Mouse (Mus musculus): ENCODE results near the gene Prdm5. TPM values are rescaled to one million over a fixed set of nuclear protein-coding genes. Genes with fewer than 3 reads are reported as not detected.

The Prdm5 gene
- polyA plus RNA-seq, 1 experiment from 2014 or later, result 12.5 TPM

GRCm38 (mm10) chr6:65892045-65892660 lies 113.4 kb downstream of the Prdm5 start:
- H3K4me3 ChIP-seq (replicated peaks), result no peak overlapping the region
- no peak overlapping the region for H3K4me2 ChIP-seq (replicated peaks)
- H3K27me3 ChIP-seq (replicated peaks), result no peaks in the 10 kb centered on the region
- H3K9me3 ChIP-seq, result no peaks in the 10 kb centered on the region
- no peak for ATAC-seq
- no peak overlapping the region for H3K27ac ChIP-seq
- H3K36me3 ChIP-seq, result no peaks in the 10 kb centered on the region
- no peak overlapping the region for H3K9ac ChIP-seq
- no peaks in the 10 kb centered on the region for H3K4me1 ChIP-seq (replicated peaks)
- 65% methylated on average over 4 of the region's 4 CpGs for WGBS

- Histone ChIP-seq H3K27ac (no peak overlapping the region), H3K4me3 (replicated peaks) (no peak overlapping the region), H3K4me2 (replicated peaks) (no peak overlapping the region), H3K9me3 (no peaks in the 10 kb centered on the region), H3K36me3 (no peaks in the 10 kb centered on the region), H3K27me3 (replicated peaks) (no peaks in the 10 kb centered on the region), H3K4me1 (replicated peaks) (no peaks in the 10 kb centered on the region), H3K9ac (no peak overlapping the region)
- ATAC-seq, result no peak
- 70% methylated on average over 2 of the region's 2 CpGs for WGBS
Observed at GRCm38 (mm10) chr6:65906657-65907182, 127.9 kb downstream of the Prdm5 start.

GRCm38 (mm10) chr6:65915421-65915820 lies 136.6 kb downstream of the Prdm5 start:
- Histone ChIP-seq H3K4me3 (replicated peaks) (no peak overlapping the region), H3K4me1 (replicated peaks) (no peaks in the 10 kb centered on the region), H3K27ac (no peak overlapping the region), H3K9me3 (no peaks in the 10 kb centered on the region), H3K36me3 (no peaks in the 10 kb centered on the region), H3K27me3 (replicated peaks) (no peaks in the 10 kb centered on the region), H3K4me2 (replicated peaks) (no peak overlapping the region), H3K9ac (no peak overlapping the region)
- no peak for ATAC-seq
- 81% methylated on average over 5 of the region's 5 CpGs for WGBS

- H3K27me3 ChIP-seq (replicated peaks), result no peaks in the 10 kb centered on the region
- no peak overlapping the region for H3K4me3 ChIP-seq (replicated peaks)
- H3K36me3 ChIP-seq, result no peaks in the 10 kb centered on the region
- no peak for ATAC-seq
- WGBS, result 78% methylated on average over 3 of the region's 3 CpGs
- no peaks in the 10 kb centered on the region for H3K4me1 ChIP-seq (replicated peaks)
- no peaks in the 10 kb centered on the region for H3K9me3 ChIP-seq
- H3K9ac ChIP-seq, result no peak overlapping the region
- H3K4me2 ChIP-seq (replicated peaks), result no peak overlapping the region
- H3K27ac ChIP-seq, result no peak overlapping the region
Observed at GRCm38 (mm10) chr6:65921703-65922102, 142.9 kb downstream of the Prdm5 start.

- Histone ChIP-seq H3K36me3 (no peaks in the 10 kb centered on the region), H3K27ac (no peak overlapping the region), H3K9ac (no peak overlapping the region), H3K27me3 (replicated peaks) (no peaks in the 10 kb centered on the region), H3K4me3 (replicated peaks) (no peak overlapping the region), H3K4me1 (replicated peaks) (no peaks in the 10 kb centered on the region), H3K4me2 (replicated peaks) (no peak overlapping the region), H3K9me3 (no peaks in the 10 kb centered on the region)
- no peak for ATAC-seq
- 50% methylated on average over 4 of the region's 4 CpGs for WGBS
Observed at GRCm38 (mm10) chr6:65923501-65924084, 144.8 kb downstream of the Prdm5 start.

GRCm38 (mm10) chr6:65925737-65926333 lies 147.0 kb downstream of the Prdm5 start:
- Histone ChIP-seq H3K27me3 (replicated peaks) (no peaks in the 10 kb centered on the region), H3K9ac (no peak overlapping the region), H3K27ac (no peak overlapping the region), H3K4me3 (replicated peaks) (no peak overlapping the region), H3K36me3 (no peaks in the 10 kb centered on the region), H3K4me1 (replicated peaks) (no peaks in the 10 kb centered on the region), H3K4me2 (replicated peaks) (no peak overlapping the region), H3K9me3 (no peaks in the 10 kb centered on the region)
- 82% methylated on average over 3 of the region's 3 CpGs for WGBS
- no peak for ATAC-seq

- H3K4me2 ChIP-seq (replicated peaks), result no peak overlapping the region
- no peaks in the 10 kb centered on the region for H3K4me1 ChIP-seq (replicated peaks)
- H3K9me3 ChIP-seq, result no peaks in the 10 kb centered on the region
- ATAC-seq, result no peak
- no peaks in the 10 kb centered on the region for H3K27me3 ChIP-seq (replicated peaks)
- H3K9ac ChIP-seq, result no peak overlapping the region
- H3K36me3 ChIP-seq, result no peaks in the 10 kb centered on the region
- WGBS, result 88% methylated on average over 1 of the region's 1 CpGs
- no peak overlapping the region for H3K27ac ChIP-seq
- H3K4me3 ChIP-seq (replicated peaks), result no peak overlapping the region
Observed at GRCm38 (mm10) chr6:65930523-65930922, 151.7 kb downstream of the Prdm5 start.

- no peak overlapping the region for H3K9ac ChIP-seq
- H3K4me1 ChIP-seq (replicated peaks), result no peaks in the 10 kb centered on the region
- H3K27ac ChIP-seq, result no peak overlapping the region
- no peak overlapping the region for H3K4me2 ChIP-seq (replicated peaks)
- ATAC-seq, result no peak
- 57% methylated on average over 1 of the region's 1 CpGs for WGBS
- no peaks in the 10 kb centered on the region for H3K27me3 ChIP-seq (replicated peaks)
- H3K9me3 ChIP-seq, result no peaks in the 10 kb centered on the region
- no peak overlapping the region for H3K4me3 ChIP-seq (replicated peaks)
- H3K36me3 ChIP-seq, result no peaks in the 10 kb centered on the region
Observed at GRCm38 (mm10) chr6:65932776-65933175, 154.0 kb downstream of the Prdm5 start.

GRCm38 (mm10) chr6:65933177-65933576 lies 154.4 kb downstream of the Prdm5 start:
- WGBS, result 59% methylated on average over 4 of the region's 4 CpGs
- no peaks in the 10 kb centered on the region for H3K27me3 ChIP-seq (replicated peaks)

GRCm38 (mm10) chr6:65935566-65936281 lies 156.9 kb downstream of the Prdm5 start:
- H3K4me2 ChIP-seq (replicated peaks), result no peak overlapping the region
- H3K4me1 ChIP-seq (replicated peaks), result no peaks in the 10 kb centered on the region
- no peaks in the 10 kb centered on the region for H3K27me3 ChIP-seq (replicated peaks)
- H3K27ac ChIP-seq, result no peak overlapping the region
- 57% methylated on average over 7 of the region's 7 CpGs for WGBS
- no peak overlapping the region for H3K9ac ChIP-seq
- no peak overlapping the region for H3K4me3 ChIP-seq (replicated peaks)
- ATAC-seq, result peak; percentile 36; the same call in 1 of the 2 replicates
- H3K9me3 ChIP-seq, result no peaks in the 10 kb centered on the region
- no peaks in the 10 kb centered on the region for H3K36me3 ChIP-seq

More at GRCm38 (mm10) chr6:65933177-65933576, 154.4 kb downstream of the Prdm5 start:
- Histone ChIP-seq H3K4me2 (replicated peaks) (no peak overlapping the region), H3K9ac (no peak overlapping the region), H3K27ac (no peak overlapping the region), H3K9me3 (no peaks in the 10 kb centered on the region), H3K36me3 (no peaks in the 10 kb centered on the region), H3K4me3 (replicated peaks) (no peak overlapping the region), H3K4me1 (replicated peaks) (no peaks in the 10 kb centered on the region)
- ATAC-seq, result no peak

- H3K4me2 ChIP-seq (replicated peaks), result no peak overlapping the region
- ATAC-seq, result no peak
- H3K27ac ChIP-seq, result no peak overlapping the region
- H3K4me1 ChIP-seq (replicated peaks), result no peaks in the 10 kb centered on the region
- H3K4me3 ChIP-seq (replicated peaks), result no peak overlapping the region
- H3K36me3 ChIP-seq, result no peaks in the 10 kb centered on the region
- H3K9me3 ChIP-seq, result no peaks in the 10 kb centered on the region
- H3K27me3 ChIP-seq (replicated peaks), result no peaks in the 10 kb centered on the region
- WGBS, result 79% methylated on average over 6 of the region's 6 CpGs
- no peak overlapping the region for H3K9ac ChIP-seq
Observed at GRCm38 (mm10) chr6:65950492-65950891, 171.7 kb downstream of the Prdm5 start.

- ATAC-seq, result no peak
- H3K9me3 ChIP-seq, result no peaks in the 10 kb centered on the region
- H3K4me2 ChIP-seq (replicated peaks), result no peak within 1 kb of the TSS
- H3K27me3 ChIP-seq (replicated peaks), result no peaks in the 10 kb centered on the region
- no peak within 1 kb of the TSS for H3K4me3 ChIP-seq (replicated peaks)
- H3K4me1 ChIP-seq (replicated peaks), result no peaks in the 10 kb centered on the region
- H3K27ac ChIP-seq, result no peak within 1 kb of the TSS
- H3K9ac ChIP-seq, result no peak within 1 kb of the TSS
- 97% methylated on average over 10 of the region's 10 CpGs for WGBS
- H3K36me3 ChIP-seq, result no peaks in the 10 kb centered on the region
Observed at GRCm38 (mm10) chr6:65952309-65952708, 173.5 kb downstream of the Prdm5 start, which contains the start of gene 4930544G11Rik. Gene 4930544G11Rik, plus strand, starts transcription at chr6:65952609.
